Mouse (Mus musculus): ENCODE results near the gene Rac3.
"Not testable (repeated sequence)": the region's sequence is repeated elsewhere in the genome, so short reads cannot be mapped to it uniquely, and the experiment has no call there.

DNA sequence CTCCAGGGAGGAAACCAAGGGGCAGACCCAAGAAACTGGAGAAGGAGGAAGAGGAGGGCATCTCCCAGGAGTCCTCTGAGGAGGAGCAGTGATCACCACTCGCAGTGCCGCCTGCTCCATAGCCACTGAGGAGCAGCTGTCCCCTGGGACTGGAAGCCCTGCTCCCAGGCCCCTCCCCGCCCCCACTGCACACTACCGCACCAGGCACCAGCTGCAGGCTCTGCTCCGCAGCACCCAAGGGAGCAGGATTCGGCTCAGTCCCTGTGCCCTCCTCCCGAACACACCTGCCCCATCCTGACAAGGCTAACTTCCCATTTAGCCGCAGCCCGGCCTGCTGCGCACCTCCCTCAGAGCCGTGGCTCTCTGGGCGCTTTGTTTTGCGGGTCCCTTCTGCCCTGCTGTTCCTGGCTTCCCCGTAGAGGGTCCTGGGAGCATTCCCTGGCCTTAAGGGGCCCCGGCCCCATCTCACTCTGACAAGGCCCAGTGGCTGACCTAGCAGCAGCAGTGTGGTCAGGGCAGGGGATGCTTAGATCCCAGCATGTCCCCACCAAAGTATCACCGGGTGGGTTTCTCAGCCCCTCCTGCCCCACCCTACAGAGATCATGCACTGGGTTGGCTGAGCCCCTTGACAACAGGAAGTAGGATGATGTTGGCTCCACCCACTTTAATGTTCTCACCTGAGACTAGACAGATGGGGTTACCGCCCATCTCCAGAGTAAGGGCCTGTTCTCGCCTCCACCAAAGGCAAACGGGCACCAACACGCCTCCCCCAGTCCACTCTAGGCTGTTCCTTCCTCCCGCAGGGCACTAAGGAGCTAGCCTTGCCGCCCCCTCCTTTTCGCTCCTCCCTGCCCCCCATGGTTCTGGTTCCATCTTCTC lies 42.1 kb downstream of the Rac3 start:
- TF ChIP-seq CTCF (IDR thresholded peaks at IDR 0.05; ENCODE audit: borderline replicate concordance, control insufficient read depth, extremely low read depth, insufficient read depth, low read length, poor library complexity); POLR2A (IDR thresholded peaks at IDR 0.05; ENCODE audit: control insufficient read depth, extremely low read depth, insufficient read depth, low read length, poor library complexity): not testable (repeated sequence)

All from thymus, adult 2 months (tissue).